Mouse (Mus musculus): Measurements from ENCODE around the gene Tns3. TPM values are rescaled to one million over a fixed set of nuclear protein-coding genes. Genes with fewer than 3 reads are reported as not detected.

Tns3 gene
- polyA plus RNA-seq, 1 experiment from 2014 or later: 30.4 TPM

- H3K27ac ChIP-seq (ENCODE audit: low read length): no peak overlapping the region
- no peak overlapping the region for H3K9ac ChIP-seq (ENCODE audit: low read length)
- peaks cover 13% of the 10 kb centered on the region for H3K4me1 ChIP-seq (ENCODE audit: control insufficient read depth, insufficient read depth, low read length)
- H3K36me3 ChIP-seq (ENCODE audit: control insufficient read depth, insufficient read depth, low read length): peaks cover 16% of the 10 kb centered on the region
- no peak overlapping the region for H3K4me2 ChIP-seq (ENCODE audit: low read depth, low read length)
- ATAC-seq (ENCODE audit: insufficient read depth, low FRiP score): no peak
- H3K27me3 ChIP-seq (ENCODE audit: control insufficient read depth, insufficient read depth, low read length): no peaks in the 10 kb centered on the region
- WGBS: 38% methylated on average over 5 of the region's 5 CpGs
- no peak overlapping the region for H3K4me3 ChIP-seq (replicated peaks; ENCODE audit: low read length)
- no peaks in the 10 kb centered on the region for H3K9me3 ChIP-seq (replicated peaks; ENCODE audit: control insufficient read depth, low read length)
These were observed 182.4 kb downstream of the Tns3 start for GRCm38 (mm10) chr11:8481962-8482361.

GRCm38 (mm10) chr11:8481529-8481928 lies 182.8 kb downstream of the Tns3 start:
- Histone ChIP-seq H3K4me3 (replicated peaks; ENCODE audit: low read length) (no peak overlapping the region), H3K4me2 (ENCODE audit: low read depth, low read length) (no peak overlapping the region), H3K36me3 (ENCODE audit: control insufficient read depth, insufficient read depth, low read length) (peaks cover 19% of the 10 kb centered on the region), H3K4me1 (ENCODE audit: control insufficient read depth, insufficient read depth, low read length) (peaks cover 13% of the 10 kb centered on the region), H3K9ac (ENCODE audit: low read length) (no peak overlapping the region), H3K27me3 (ENCODE audit: control insufficient read depth, insufficient read depth, low read length) (no peaks in the 10 kb centered on the region), H3K27ac (ENCODE audit: low read length) (no peak overlapping the region), H3K9me3 (replicated peaks; ENCODE audit: control insufficient read depth, low read length) (no peaks in the 10 kb centered on the region)
- WGBS: 85% methylated on average over 6 of the region's 6 CpGs
- ATAC-seq (ENCODE audit: insufficient read depth, low FRiP score): no peak

DNA sequence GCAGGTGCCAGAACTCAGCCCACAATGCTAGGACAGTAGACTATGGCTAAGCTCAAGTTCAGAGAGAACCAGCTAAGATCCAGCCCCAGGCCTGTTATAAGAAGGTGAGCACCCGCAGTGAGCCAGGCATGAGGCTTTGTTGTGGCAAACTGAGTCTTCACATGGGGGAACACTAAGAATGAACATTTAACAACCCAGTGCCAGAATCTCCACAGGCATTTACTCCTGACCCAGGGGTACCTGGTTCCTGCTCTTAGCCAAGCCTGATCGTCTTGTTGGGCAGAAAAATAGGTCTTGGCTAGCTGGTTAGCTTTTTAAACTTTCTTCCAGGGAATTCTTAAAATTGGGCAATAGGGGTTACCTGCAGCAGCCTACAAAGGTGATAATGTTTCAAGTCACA lies 184.5 kb downstream of the Tns3 start:
- Histone ChIP-seq H3K27ac (ENCODE audit: low read length) (no peak overlapping the region), H3K9me3 (replicated peaks; ENCODE audit: control insufficient read depth, low read length) (no peaks in the 10 kb centered on the region), H3K4me3 (replicated peaks; ENCODE audit: low read length) (no peak overlapping the region), H3K27me3 (ENCODE audit: control insufficient read depth, insufficient read depth, low read length) (no peaks in the 10 kb centered on the region), H3K4me2 (ENCODE audit: low read depth, low read length) (no peak overlapping the region), H3K36me3 (ENCODE audit: control insufficient read depth, insufficient read depth, low read length) (peaks cover 22% of the 10 kb centered on the region), H3K4me1 (ENCODE audit: control insufficient read depth, insufficient read depth, low read length) (peaks cover 13% of the 10 kb centered on the region), H3K9ac (ENCODE audit: low read length) (no peak overlapping the region)
- ATAC-seq (ENCODE audit: insufficient read depth, low FRiP score): no peak
- 84% methylated on average over 2 of the region's 2 CpGs for WGBS

GRCm38 (mm10) chr11:8479313-8479712 lies 185.0 kb downstream of the Tns3 start:
- H3K4me1 ChIP-seq (ENCODE audit: control insufficient read depth, insufficient read depth, low read length): peaks cover 13% of the 10 kb centered on the region
- no peak overlapping the region for H3K27ac ChIP-seq (ENCODE audit: low read length)
- WGBS: 91% methylated on average over 7 of the region's 7 CpGs
- H3K9me3 ChIP-seq (replicated peaks; ENCODE audit: control insufficient read depth, low read length): no peaks in the 10 kb centered on the region
- H3K4me3 ChIP-seq (replicated peaks; ENCODE audit: low read length): no peak overlapping the region
- H3K9ac ChIP-seq (ENCODE audit: low read length): no peak overlapping the region
- no peak for ATAC-seq (ENCODE audit: insufficient read depth, low FRiP score)
- H3K27me3 ChIP-seq (ENCODE audit: control insufficient read depth, insufficient read depth, low read length): no peaks in the 10 kb centered on the region
- H3K36me3 ChIP-seq (ENCODE audit: control insufficient read depth, insufficient read depth, low read length): peaks cover 22% of the 10 kb centered on the region
- H3K4me2 ChIP-seq (ENCODE audit: low read depth, low read length): no peak overlapping the region

DNA sequence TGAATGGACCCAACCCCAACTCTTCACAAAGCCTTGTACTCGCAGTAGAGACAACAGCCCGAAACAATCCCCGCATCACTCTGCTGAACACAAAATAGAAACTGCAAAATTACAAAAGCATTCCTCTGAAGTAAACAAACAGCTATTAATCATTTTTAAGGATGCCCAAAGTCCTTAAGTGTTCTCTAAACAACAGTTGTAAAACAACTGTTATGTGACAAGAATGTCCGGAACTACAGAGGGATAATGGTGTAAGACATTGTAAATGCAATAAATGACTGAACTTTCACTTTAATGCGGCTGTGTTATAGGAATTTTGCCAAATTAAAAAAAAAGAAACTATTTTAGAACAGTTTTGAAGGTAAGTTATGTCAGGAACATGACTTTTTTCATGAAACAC lies 190.7 kb downstream of the Tns3 start:
- H3K9me3 ChIP-seq (replicated peaks; ENCODE audit: control insufficient read depth, low read length): no peaks in the 10 kb centered on the region
- no peak overlapping the region for H3K9ac ChIP-seq (ENCODE audit: low read length)
- no peaks in the 10 kb centered on the region for H3K27me3 ChIP-seq (ENCODE audit: control insufficient read depth, insufficient read depth, low read length)
- H3K4me2 ChIP-seq (ENCODE audit: low read depth, low read length): no peak overlapping the region
- ATAC-seq (ENCODE audit: insufficient read depth, low FRiP score): no peak
- H3K4me1 ChIP-seq (ENCODE audit: control insufficient read depth, insufficient read depth, low read length): peaks cover 28% of the 10 kb centered on the region
- H3K27ac ChIP-seq (ENCODE audit: low read length): no peak overlapping the region
- no peak overlapping the region for H3K4me3 ChIP-seq (replicated peaks; ENCODE audit: low read length)
- 74% methylated on average over 5 of the region's 5 CpGs for WGBS
- peaks cover 23% of the 10 kb centered on the region for H3K36me3 ChIP-seq (ENCODE audit: control insufficient read depth, insufficient read depth, low read length)

DNA sequence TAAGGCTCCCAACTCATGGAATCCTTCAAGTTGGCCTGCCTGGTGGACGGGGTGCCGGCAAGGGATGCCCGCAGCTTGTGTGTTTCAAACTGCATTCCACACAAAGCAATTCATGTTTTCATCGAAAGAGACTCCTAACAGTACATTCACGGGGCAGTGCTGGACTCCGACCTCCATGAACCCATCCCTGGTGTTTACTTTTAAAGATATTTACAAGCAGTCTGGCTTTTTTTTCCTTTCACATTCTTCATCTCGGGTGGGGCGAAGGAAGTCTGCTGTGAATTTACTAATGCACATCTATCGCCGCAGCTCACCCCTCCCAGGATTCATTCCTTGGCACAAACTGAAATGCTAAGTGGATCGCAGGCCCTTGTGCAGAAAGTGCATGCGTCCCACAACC lies 191.9 kb downstream of the Tns3 start:
- H3K4me3 ChIP-seq (replicated peaks; ENCODE audit: low read length): no peak overlapping the region
- H3K27ac ChIP-seq (ENCODE audit: low read length): no peak overlapping the region
- no peak for ATAC-seq (ENCODE audit: insufficient read depth, low FRiP score)
- H3K4me1 ChIP-seq (ENCODE audit: control insufficient read depth, insufficient read depth, low read length): peaks cover 38% of the 10 kb centered on the region
- no peaks in the 10 kb centered on the region for H3K27me3 ChIP-seq (ENCODE audit: control insufficient read depth, insufficient read depth, low read length)
- no peak overlapping the region for H3K4me2 ChIP-seq (ENCODE audit: low read depth, low read length)
- H3K9ac ChIP-seq (ENCODE audit: low read length): no peak overlapping the region
- H3K9me3 ChIP-seq (replicated peaks; ENCODE audit: control insufficient read depth, low read length): no peaks in the 10 kb centered on the region
- H3K36me3 ChIP-seq (ENCODE audit: control insufficient read depth, insufficient read depth, low read length): peaks cover 14% of the 10 kb centered on the region
- WGBS: 50% methylated on average over 12 of the region's 12 CpGs

GRCm38 (mm10) chr11:8471535-8471934 lies 192.8 kb downstream of the Tns3 start:
- ATAC-seq (ENCODE audit: insufficient read depth, low FRiP score): no peak
- no peaks in the 10 kb centered on the region for H3K27me3 ChIP-seq (ENCODE audit: control insufficient read depth, insufficient read depth, low read length)
- peaks cover 47% of the 10 kb centered on the region for H3K4me1 ChIP-seq (ENCODE audit: control insufficient read depth, insufficient read depth, low read length)
- H3K4me2 ChIP-seq (ENCODE audit: low read depth, low read length): no peak overlapping the region
- no peaks in the 10 kb centered on the region for H3K9me3 ChIP-seq (replicated peaks; ENCODE audit: control insufficient read depth, low read length)
- peaks cover 7% of the 10 kb centered on the region for H3K36me3 ChIP-seq (ENCODE audit: control insufficient read depth, insufficient read depth, low read length)
- no peak overlapping the region for H3K9ac ChIP-seq (ENCODE audit: low read length)
- WGBS: 96% methylated on average over 3 of the region's 3 CpGs
- no peak overlapping the region for H3K27ac ChIP-seq (ENCODE audit: low read length)
- H3K4me3 ChIP-seq (replicated peaks; ENCODE audit: low read length): no peak overlapping the region

GRCm38 (mm10) chr11:8469537-8469936 lies 194.8 kb downstream of the Tns3 start:
- WGBS: 39% methylated on average over 9 of the region's 9 CpGs
- H3K4me3 ChIP-seq (replicated peaks; ENCODE audit: low read length): no peak overlapping the region
- H3K27ac ChIP-seq (ENCODE audit: low read length): peak overlapping the region; percentile 95
- no peaks in the 10 kb centered on the region for H3K9me3 ChIP-seq (replicated peaks; ENCODE audit: control insufficient read depth, low read length)
- ATAC-seq (ENCODE audit: insufficient read depth, low FRiP score): no peak; the same call in 1 of the 2 replicates
- no peaks in the 10 kb centered on the region for H3K27me3 ChIP-seq (ENCODE audit: control insufficient read depth, insufficient read depth, low read length)
- 0 out of 2 replicates have a peak overlapping the region, but pooled peaks have one; percentile 8 for H3K9ac ChIP-seq (ENCODE audit: low read length)
- peak overlapping the region; percentile 91; the same call in 1 of the 2 replicates for H3K4me2 ChIP-seq (ENCODE audit: low read depth, low read length)
- peaks cover 3% of the 10 kb centered on the region; the same call in 1 of the 2 replicates for H3K36me3 ChIP-seq (ENCODE audit: control insufficient read depth, insufficient read depth, low read length)
- H3K4me1 ChIP-seq (ENCODE audit: control insufficient read depth, insufficient read depth, low read length): peaks cover 53% of the 10 kb centered on the region

DNA sequence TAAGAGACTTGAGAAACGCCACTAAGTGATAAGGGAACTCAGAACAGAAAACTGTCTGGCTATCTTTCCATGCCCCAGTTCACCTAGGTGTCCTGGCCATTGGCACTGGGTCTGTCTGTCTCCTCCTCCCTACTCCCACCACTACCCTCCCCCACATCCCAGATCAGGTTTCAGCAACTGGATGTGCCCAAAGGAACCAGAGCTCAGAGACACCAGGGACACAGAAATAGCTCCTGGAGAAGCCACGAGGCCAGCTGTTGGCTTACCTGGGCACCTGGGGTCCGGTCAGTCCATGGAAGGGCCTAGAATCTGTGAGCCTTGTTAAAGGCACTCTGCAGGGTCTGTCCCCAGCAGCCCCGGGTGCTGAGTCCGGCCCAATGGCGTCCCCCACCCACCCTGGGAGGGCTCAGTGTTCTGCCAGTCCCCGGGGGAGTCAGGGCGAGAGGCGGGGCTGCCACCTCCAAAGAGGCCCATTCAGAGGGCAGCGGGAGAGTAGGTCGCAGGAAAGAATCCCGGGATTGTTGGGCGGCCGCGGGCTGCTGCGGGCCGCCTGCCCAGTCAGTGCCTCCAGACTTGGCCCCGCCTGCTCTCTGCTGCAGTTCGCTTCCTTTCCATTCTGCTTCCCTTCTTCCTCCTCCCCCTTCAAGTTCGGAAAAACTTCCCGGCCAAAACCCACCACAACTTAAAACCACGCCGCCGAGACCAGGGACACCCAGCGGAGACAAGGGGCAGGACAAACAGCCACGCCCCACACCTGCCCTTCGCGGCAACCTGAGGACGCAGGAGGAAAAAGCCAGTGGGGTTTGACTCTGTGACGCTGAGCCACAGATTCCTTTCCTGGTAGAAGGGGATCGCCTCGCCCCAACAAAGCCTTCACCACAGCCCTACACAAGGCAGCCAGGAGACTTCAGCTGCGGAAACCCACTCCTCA lies 195.9 kb downstream of the Tns3 start:
- H3K9ac ChIP-seq (ENCODE audit: low read length): peak overlapping the region; percentile 82
- no peaks in the 10 kb centered on the region for H3K27me3 ChIP-seq (ENCODE audit: control insufficient read depth, insufficient read depth, low read length)
- no peaks in the 10 kb centered on the region for H3K9me3 ChIP-seq (replicated peaks; ENCODE audit: control insufficient read depth, low read length)
- H3K27ac ChIP-seq (ENCODE audit: low read length): peak overlapping the region; percentile 95
- ATAC-seq (ENCODE audit: insufficient read depth, low FRiP score): peak; percentile 82
- WGBS: 1% methylated on average over 33 of the region's 33 CpGs
- H3K4me1 ChIP-seq (ENCODE audit: control insufficient read depth, insufficient read depth, low read length): peaks cover 50% of the 10 kb centered on the region
- H3K4me3 ChIP-seq (replicated peaks; ENCODE audit: low read length): peak overlapping the region; percentile 55
- peak overlapping the region; percentile 91 for H3K4me2 ChIP-seq (ENCODE audit: low read depth, low read length)
- no peaks in the 10 kb centered on the region for H3K36me3 ChIP-seq (ENCODE audit: control insufficient read depth, insufficient read depth, low read length)

Measured in stomach, embryonic 16.5 days (tissue).